Comparison of ENCODE assay signal across 41 mouse cellular contexts in genomic region chr5:134579135-134579534, GRCm38 (mm10). TPM values are rescaled to one million over a fixed set of nuclear protein-coding genes. Genes with fewer than 3 reads are reported as not detected.
"Had no signal": no experiment of that assay in that cellular context is flagged by ENCODE, and none has a peak within 500 bp of the region (broad histone marks: within the 10 kb centered on the region; RNA-seq: fewer than 3 reads in every experiment).

No protein-coding gene starts in this region.

- H3K9ac ChIP-seq: limb, embryonic 12.5 days; limb, embryonic 13.5 days; limb, embryonic 15.5 days; liver, embryonic 12.5 days; liver, embryonic 13.5 days; liver, embryonic 14.5 days; liver, embryonic 15.5 days; liver, postnatal 0 days; lung, embryonic 14.5 days; lung, embryonic 15.5 days; midbrain, embryonic 12.5 days; midbrain, embryonic 13.5 days; midbrain, embryonic 15.5 days; neural tube, embryonic 12.5 days had no signal

- H3K36me3 ChIP-seq: limb, embryonic 10.5 days; limb, embryonic 12.5 days; limb, embryonic 13.5 days; limb, embryonic 15.5 days; liver, embryonic 12.5 days; liver, embryonic 13.5 days; liver, embryonic 15.5 days; lung, embryonic 15.5 days; midbrain, embryonic 10.5 days; midbrain, embryonic 12.5 days; midbrain, embryonic 13.5 days; midbrain, embryonic 15.5 days; neural tube, embryonic 12.5 days had no signal

- H3K27ac ChIP-seq: limb, embryonic 10.5 days; limb, embryonic 12.5 days; limb, embryonic 13.5 days; limb, embryonic 15.5 days; liver, embryonic 12.5 days; liver, embryonic 13.5 days; liver, embryonic 14.5 days; liver, embryonic 15.5 days; lung, embryonic 15.5 days; macrophage; midbrain, embryonic 10.5 days; midbrain, embryonic 12.5 days; midbrain, embryonic 13.5 days; midbrain, embryonic 15.5 days; neural tube, embryonic 12.5 days had no signal

- H3K27me3 ChIP-seq: limb, embryonic 12.5 days; limb, embryonic 13.5 days; limb, embryonic 15.5 days; liver, embryonic 12.5 days; liver, embryonic 13.5 days; liver, embryonic 15.5 days; lung, embryonic 15.5 days; megakaryocyte, embryonic 14.5 days; midbrain, embryonic 12.5 days; midbrain, embryonic 13.5 days; midbrain, embryonic 15.5 days; neural tube, embryonic 12.5 days had no signal

- H3K9me3 ChIP-seq: limb, embryonic 10.5 days; limb, embryonic 12.5 days; limb, embryonic 13.5 days; limb, embryonic 15.5 days; liver, embryonic 12.5 days; liver, embryonic 13.5 days; liver, embryonic 15.5 days; lung, embryonic 15.5 days; megakaryocyte, embryonic 14.5 days; midbrain, embryonic 10.5 days; midbrain, embryonic 12.5 days; midbrain, embryonic 13.5 days; midbrain, embryonic 15.5 days; neural tube, embryonic 12.5 days had no signal

- DNase-seq: left cerebral cortex, postnatal 4 days; liver; liver, embryonic 13.5 days; liver, postnatal 0 days; lung, adult 18-20 months; lung, adult 2 months; lung, embryonic 14.5 days; lung, postnatal 10 days; lung, postnatal 14 days; lung, postnatal 36 days; lung, postnatal 4 days; midbrain, embryonic 14.5 days had no signal

- H3K4me3 ChIP-seq: limb, embryonic 10.5 days; limb, embryonic 12.5 days; limb, embryonic 13.5 days; limb, embryonic 15.5 days; liver, embryonic 12.5 days; liver, embryonic 13.5 days; liver, embryonic 15.5 days; lung, embryonic 15.5 days; megakaryocyte, embryonic 14.5 days; midbrain, embryonic 10.5 days; midbrain, embryonic 12.5 days; midbrain, embryonic 13.5 days; midbrain, embryonic 15.5 days; myocyte; neural tube, embryonic 12.5 days had no signal

- H3K4me2 ChIP-seq: limb, embryonic 12.5 days; limb, embryonic 13.5 days; limb, embryonic 15.5 days; liver, embryonic 11.5 days; liver, embryonic 12.5 days; liver, embryonic 13.5 days; liver, embryonic 15.5 days; lung, embryonic 14.5 days; lung, embryonic 15.5 days; midbrain, embryonic 11.5 days; midbrain, embryonic 12.5 days; midbrain, embryonic 13.5 days; midbrain, embryonic 15.5 days; neural tube, embryonic 12.5 days had no signal

- ATAC-seq: liver, embryonic 12.5 days; liver, postnatal 0 days; lung, postnatal 0 days; midbrain, embryonic 13.5 days; midbrain, embryonic 15.5 days; midbrain, embryonic 16.5 days had no signal

RNA-seq across cellular contexts. Expression of gene Syna, which starts 19.2 kb away (rescaled TPM):
- total RNA-seq: left cerebral cortex, postnatal 4 days; liver, adult 2 months; megakaryocyte progenitor cell, adult 5-6 weeks; megakaryocyte, adult 5-6 weeks; megakaryocyte-erythroid progenitor cell, adult 5-6 weeks; midbrain, postnatal 0 days; monocyte, adult 5-6 weeks had no signal
- polyA plus RNA-seq: limb, embryonic 11.5 days; limb, embryonic 12.5 days; liver, adult 2 months; liver, embryonic 11.5 days; liver, embryonic 12.5 days; liver, embryonic 13.5 days; liver, embryonic 14.5 days; liver, embryonic 15.5 days; liver, embryonic 16.5 days; liver, postnatal 0 days; lung, embryonic 14.5 days; macrophage; neural tube, embryonic 11.5 days had no signal
